Mouse (Mus musculus): ENCODE results near the gene 5031439G07Rik. TPM values are rescaled to one million over a fixed set of nuclear protein-coding genes. Genes with fewer than 3 reads are reported as not detected.

The 5031439G07Rik gene
- total RNA-seq, 2 experiments from 2014 or later: 33.3 to 34.0 TPM

GRCm38 (mm10) chr15:84995041-84995440 is 6.7 kb upstream of the 5031439G07Rik start:
- no peak for DNase-seq

- DNase-seq: no peak
These were observed 6.1 kb upstream of the 5031439G07Rik start for GRCm38 (mm10) chr15:84994498-84994897.

- no peak for DNase-seq
These were observed 1.4 kb upstream of the 5031439G07Rik start for GRCm38 (mm10) chr15:84989771-84990170.

GRCm38 (mm10) chr15:84989098-84989497 is 747 bp upstream of the 5031439G07Rik start:
- no peak for DNase-seq

- DNase-seq: peak; percentile 68 to 75
These were observed 1.1 kb downstream of the 5031439G07Rik start for GRCm38 (mm10) chr15:84987020-84987815.

- DNase-seq: no peak
These were observed 2.0 kb downstream of the 5031439G07Rik start for GRCm38 (mm10) chr15:84986171-84987019.

- DNase-seq: no peak
These were observed 2.7 kb downstream of the 5031439G07Rik start for GRCm38 (mm10) chr15:84985516-84986160.

- DNase-seq: no peak
These were observed 4.6 kb downstream of the 5031439G07Rik start for GRCm38 (mm10) chr15:84983721-84984120.

- DNase-seq: peak in 1 of 2 experiments; percentile 48
These were observed 5.5 kb downstream of the 5031439G07Rik start for GRCm38 (mm10) chr15:84982888-84983287.

- DNase-seq: no peak
These were observed 6.6 kb downstream of the 5031439G07Rik start for GRCm38 (mm10) chr15:84981609-84982313.

GRCm38 (mm10) chr15:84975729-84976128 is 12.6 kb downstream of the 5031439G07Rik start:
- DNase-seq: peak; percentile 82 to 85

GRCm38 (mm10) chr15:84973544-84973871 is 14.8 kb downstream of the 5031439G07Rik start:
- DNase-seq: no peak

GRCm38 (mm10) chr15:84972860-84973543 is 15.3 kb downstream of the 5031439G07Rik start:
- no peak for DNase-seq

- DNase-seq: no peak
These were observed 19.8 kb downstream of the 5031439G07Rik start for GRCm38 (mm10) chr15:84968534-84968933.

- peak; percentile 67 to 78 for DNase-seq
These were observed 22.6 kb downstream of the 5031439G07Rik start for GRCm38 (mm10) chr15:84965575-84966360.

GRCm38 (mm10) chr15:84964771-84965170 is 23.6 kb downstream of the 5031439G07Rik start:
- DNase-seq: no peak

- no peak for DNase-seq
These were observed 25.8 kb downstream of the 5031439G07Rik start for GRCm38 (mm10) chr15:84962518-84962917.

- DNase-seq: peak; percentile 42 to 44
These were observed 27.7 kb downstream of the 5031439G07Rik start for GRCm38 (mm10) chr15:84960692-84961091.

- no peak for DNase-seq
These were observed 28.5 kb downstream of the 5031439G07Rik start for GRCm38 (mm10) chr15:84959891-84960290.

- peak; percentile 73 for DNase-seq
These were observed 30.0 kb downstream of the 5031439G07Rik start for GRCm38 (mm10) chr15:84958331-84958730.
